Mouse (Mus musculus) hindbrain, embryonic 14.5 days (tissue): ENCODE results near the gene Sik3. TPM values are rescaled to one million over a fixed set of nuclear protein-coding genes. Genes with fewer than 3 reads are reported as not detected.
"Not testable (repeated sequence)": the region's sequence is repeated elsewhere in the genome, so short reads cannot be mapped to it uniquely, and the experiment has no call there.

Experiments
- ATAC-seq: fragments of 200-750 bp; cut with Nextera tagmentation; 2 replicates; pipeline ENCODE4 v1.8.0; 2017; ENCODE audit warnings: moderate number of reproducible peaks, mild to moderate bottlenecking, moderate TSS enrichment, moderate library complexity; ENCODE audit not compliant: low FRiP score
- DNase-seq: peaks from one replicate; pipeline ENCODE4 v3.0.0-alpha.2; 2015; ENCODE audit warnings: low spot score
- H3K27ac ChIP-seq: fragments of 300-500 bp; sonication (generic); 2 replicates; pipeline ENCODE4 v1.5.1; 2014; ENCODE audit warnings: mild to moderate bottlenecking, moderate library complexity
- H3K27me3 ChIP-seq: fragments of 300-500 bp; sonication (generic); 2 replicates; pipeline ENCODE4 v1.6.1; 2014; ENCODE audit warnings: mild to moderate bottlenecking, low read length, mixed read lengths; ENCODE audit not compliant: control insufficient read depth, insufficient read depth
- H3K36me3 ChIP-seq: fragments of 300-500 bp; sonication (generic); replicated peaks from 2 replicates; pipeline ENCODE4 v1.6.1; 2014; ENCODE audit not compliant: control insufficient read depth, insufficient read depth
- H3K4me1 ChIP-seq: fragments of 300-500 bp; sonication (generic); replicated peaks from 2 replicates; pipeline ENCODE4 v1.6.1; 2014; ENCODE audit warnings: antibody characterized with exemption, low read length, mixed read lengths; ENCODE audit not compliant: control insufficient read depth, insufficient read depth
- H3K4me2 ChIP-seq: fragments of 300-500 bp; sonication (generic); replicated peaks from 2 replicates; pipeline ENCODE4 v1.6.1; 2014; ENCODE audit warnings: mild to moderate bottlenecking, moderate library complexity
- H3K4me3 ChIP-seq: fragments of 300-500 bp; sonication (generic); replicated peaks from 2 replicates; pipeline ENCODE4 v1.5.1; 2014; ENCODE audit warnings: mild to moderate bottlenecking, low read length
- H3K9ac ChIP-seq: fragments of 300-500 bp; sonication (generic); 2 replicates; pipeline ENCODE4 v1.6.1; 2014
- H3K9me3 ChIP-seq: fragments of 300-500 bp; sonication (generic); 2 replicates; pipeline ENCODE4 v1.6.1; 2016; ENCODE audit warnings: low read length; ENCODE audit not compliant: control insufficient read depth
- WGBS: fragments of 180-500 bp; shearing (Covaris S2); extraction: QIAGEN DNeasy Blood & Tissue Kit; methylation state at CpG from one replicate; pipeline ENCODE4 v1.1.7; 2014; 5-methylcytosine and 5-hydroxymethylcytosine counted together
- polyA plus RNA-seq: library from polyadenylated mRNA; unstranded; fragments of >200 nt; fragmentation: Nextera tagmentation; extraction: Ambion mirVana; gene quantifications from 2 replicates; pipeline ENCODE4 v1.2.1, GENCODE M21; 2014

Gene Sik3
- polyA plus RNA-seq, 1 experiment from 2014 or later, result 11.0 TPM

- H3K4me1 ChIP-seq, H3K9ac ChIP-seq, DNase-seq, H3K4me3 ChIP-seq, H3K27ac ChIP-seq, H3K4me2 ChIP-seq, H3K27me3 ChIP-seq, ATAC-seq, H3K9me3 ChIP-seq, H3K36me3 ChIP-seq: not testable (repeated sequence)
- WGBS, result 96% methylated on average over 7 of the region's 8 CpGs
These were observed 143.2 kb downstream of the Sik3 start for GRCm38 (mm10) chr9:46155818-46156217.

DNA sequence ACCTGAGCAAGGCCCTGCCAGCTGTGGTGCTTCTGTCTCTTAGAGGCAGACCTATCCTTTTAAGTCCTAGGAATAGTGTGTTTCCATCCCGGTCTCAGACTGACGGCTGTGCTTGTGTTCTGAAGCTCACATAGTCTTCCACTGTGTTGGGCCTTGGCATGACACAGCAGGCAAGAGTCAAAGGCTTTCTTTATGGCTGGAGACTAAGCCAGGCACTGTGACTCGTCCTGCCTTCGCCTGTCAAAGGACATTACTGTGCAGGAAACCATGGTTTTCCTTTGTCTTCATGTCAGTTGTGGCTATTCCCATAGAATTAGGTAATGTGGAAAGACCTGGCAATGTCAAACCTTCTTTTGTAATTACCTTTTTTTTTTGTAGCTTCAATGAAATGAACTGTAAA is 144.1 kb downstream of the Sik3 start:
- Histone ChIP-seq H3K9ac (no peak overlapping the region), H3K27me3 (no peaks in the 10 kb centered on the region), H3K36me3 (no peaks in the 10 kb centered on the region), H3K4me2 (no peak overlapping the region), H3K4me1 (no peaks in the 10 kb centered on the region; the same call in 1 of the 2 replicates), H3K9me3 (no peaks in the 10 kb centered on the region), H3K27ac (no peak overlapping the region), H3K4me3 (no peak overlapping the region)
- DNase-seq (no peak), ATAC-seq (peak; percentile 46; the same call in 1 of the 2 replicates)
- 30% methylated on average over 4 of the region's 4 CpGs for WGBS

GRCm38 (mm10) chr9:46158273-46158813 is 145.7 kb downstream of the Sik3 start:
- WGBS, result 76% methylated on average over 4 of the region's 4 CpGs
- no peaks in the 10 kb centered on the region for H3K4me1 ChIP-seq
- H3K9ac ChIP-seq, result no peak overlapping the region
- H3K27me3 ChIP-seq, result no peaks in the 10 kb centered on the region
- DNase-seq (no peak), ATAC-seq (no peak)
- H3K4me2 ChIP-seq, result no peak overlapping the region
- H3K4me3 ChIP-seq, result no peak overlapping the region
- no peaks in the 10 kb centered on the region for H3K36me3 ChIP-seq
- H3K9me3 ChIP-seq, result no peaks in the 10 kb centered on the region
- H3K27ac ChIP-seq, result no peak overlapping the region

- Histone ChIP-seq H3K4me2 (no peak overlapping the region), H3K36me3 (no peaks in the 10 kb centered on the region), H3K4me1 (no peaks in the 10 kb centered on the region), H3K27me3 (no peaks in the 10 kb centered on the region), H3K9ac (no peak overlapping the region), H3K4me3 (no peak overlapping the region), H3K27ac (no peak overlapping the region), H3K9me3 (no peaks in the 10 kb centered on the region)
- DNase-seq (no peak), ATAC-seq (no peak)
- 88% methylated on average over 8 of the region's 8 CpGs for WGBS
These were observed 150.8 kb downstream of the Sik3 start for GRCm38 (mm10) chr9:46163430-46163829.

DNA sequence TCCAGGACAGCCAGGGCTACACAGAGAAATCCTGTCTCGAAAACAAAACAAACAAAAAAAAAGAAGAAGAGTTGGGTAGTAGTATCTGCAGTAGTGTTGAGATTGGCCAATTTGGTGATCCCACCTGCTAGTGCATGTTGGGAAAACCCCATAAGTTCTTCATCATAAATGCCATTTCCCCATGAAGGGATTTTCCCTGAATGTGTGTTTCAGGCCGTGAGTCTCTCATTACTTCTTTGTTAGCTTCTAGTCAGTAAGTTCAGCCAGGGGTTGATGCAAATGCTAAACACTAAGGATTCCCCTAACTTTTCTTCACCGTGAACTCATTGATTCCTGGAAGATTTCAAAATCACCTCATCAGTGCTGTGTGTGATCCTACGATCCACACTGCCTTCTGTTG is 156.2 kb downstream of the Sik3 start:
- Histone ChIP-seq H3K27me3 (no peaks in the 10 kb centered on the region), H3K27ac (no peak overlapping the region), H3K4me1 (no peaks in the 10 kb centered on the region), H3K9me3 (no peaks in the 10 kb centered on the region), H3K4me2 (no peak overlapping the region), H3K9ac (no peak overlapping the region), H3K4me3 (no peak overlapping the region), H3K36me3 (no peaks in the 10 kb centered on the region)
- WGBS, result 88% methylated on average over 4 of the region's 4 CpGs
- DNase-seq (no peak), ATAC-seq (no peak)

DNA sequence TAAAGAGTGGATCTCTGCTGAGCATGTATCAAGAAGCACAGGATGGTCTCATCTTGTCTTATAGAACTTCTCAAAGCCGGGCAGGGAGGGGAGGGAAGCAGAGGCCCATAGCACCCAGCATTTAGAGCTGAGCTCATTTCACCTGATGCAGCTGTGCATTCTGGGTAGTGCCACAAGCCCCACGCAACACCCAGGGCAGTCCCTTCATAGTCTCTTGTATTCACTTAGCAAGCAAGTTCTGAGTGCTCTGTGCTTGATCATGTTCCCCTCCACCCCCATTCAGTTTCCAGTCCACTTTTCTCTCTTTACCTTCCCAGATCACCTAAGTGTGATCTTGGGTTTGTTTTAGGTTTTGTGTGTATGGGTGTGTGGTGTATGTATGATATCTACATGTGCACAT is 159.6 kb downstream of the Sik3 start:
- ATAC-seq (no peak), DNase-seq (no peak)
- no peak overlapping the region for H3K4me3 ChIP-seq
- no peak overlapping the region for H3K4me2 ChIP-seq
- H3K9me3 ChIP-seq, result no peaks in the 10 kb centered on the region
- no peaks in the 10 kb centered on the region for H3K36me3 ChIP-seq
- H3K27ac ChIP-seq, result no peak overlapping the region
- no peaks in the 10 kb centered on the region for H3K27me3 ChIP-seq
- no peak overlapping the region for H3K9ac ChIP-seq
- H3K4me1 ChIP-seq, result no peaks in the 10 kb centered on the region; the same call in 1 of the 2 replicates
- 83% methylated on average over 2 of the region's 2 CpGs for WGBS

DNA sequence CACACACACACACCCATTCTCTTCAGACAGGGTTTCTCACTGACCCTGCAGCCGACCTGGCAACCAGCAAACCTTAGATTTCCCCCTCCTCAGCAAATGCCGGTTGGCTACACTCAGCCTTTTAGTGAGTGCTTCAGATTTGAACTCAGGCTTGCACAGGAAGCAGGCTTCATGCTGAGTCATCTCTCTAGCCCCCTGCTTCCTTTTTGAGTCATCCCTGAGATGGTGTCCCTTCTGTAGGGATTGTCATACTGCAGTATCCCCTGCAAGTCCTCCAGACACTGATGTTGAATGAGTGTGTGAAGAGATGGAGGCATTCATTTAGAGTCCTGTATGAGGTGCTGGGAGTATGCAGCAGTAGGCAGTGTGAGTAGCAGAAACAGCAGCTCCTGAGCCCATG is 160.3 kb downstream of the Sik3 start:
- DNase-seq, result no peak
- Histone ChIP-seq H3K4me1 (no peaks in the 10 kb centered on the region; the same call in 1 of the 2 replicates), H3K27ac (no peak overlapping the region), H3K27me3 (no peaks in the 10 kb centered on the region), H3K9ac (no peak overlapping the region), H3K4me2 (no peak overlapping the region), H3K4me3 (no peak overlapping the region), H3K9me3 (no peaks in the 10 kb centered on the region), H3K36me3 (0 out of 2 replicates have a peak, but pooled peaks cover 2% of the 10 kb centered on the region)
- ATAC-seq, result no peak
- WGBS, result 49% methylated on average over 2 of the region's 2 CpGs

GRCm38 (mm10) chr9:46173919-46174318 is 161.3 kb downstream of the Sik3 start:
- no peaks in the 10 kb centered on the region for H3K27me3 ChIP-seq
- WGBS, result 93% methylated on average over 6 of the region's 6 CpGs
- no peaks in the 10 kb centered on the region for H3K9me3 ChIP-seq

DNA sequence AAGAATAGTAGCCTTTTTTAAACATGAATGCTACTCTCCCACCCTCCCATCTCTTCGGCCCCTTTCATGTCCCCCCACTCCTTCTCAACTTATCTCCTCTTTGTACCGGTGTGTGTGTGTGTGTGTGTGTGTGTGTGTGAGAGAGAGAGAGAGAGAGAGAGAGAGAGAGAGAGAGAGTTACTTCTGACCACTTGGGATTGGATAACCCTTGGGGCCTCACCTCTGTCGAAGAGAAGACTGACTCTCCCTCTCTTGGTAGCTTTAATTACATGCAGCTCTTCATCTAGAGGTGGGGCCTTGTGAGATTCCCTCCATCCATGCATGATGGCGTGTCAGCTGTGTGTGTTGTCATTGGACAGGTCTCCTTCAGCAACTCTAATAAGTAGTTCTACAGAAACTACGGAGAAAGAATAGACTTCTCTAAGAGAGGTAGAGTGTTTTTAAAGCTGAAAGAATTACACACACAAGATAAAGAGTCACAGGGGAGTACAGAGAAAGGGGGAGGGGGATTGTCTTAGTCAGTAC is 162.2 kb downstream of the Sik3 start:
- no peak overlapping the region for H3K9ac ChIP-seq
- H3K9me3 ChIP-seq, result no peaks in the 10 kb centered on the region
- H3K27ac ChIP-seq, result no peak overlapping the region
- H3K27me3 ChIP-seq, result no peaks in the 10 kb centered on the region
- ATAC-seq (no peak), DNase-seq (no peak)
- H3K4me1 ChIP-seq, result no peaks in the 10 kb centered on the region; the same call in 1 of the 2 replicates
- WGBS, result 84% methylated on average over 5 of the region's 5 CpGs
- H3K4me2 ChIP-seq, result no peak overlapping the region
- H3K36me3 ChIP-seq, result peaks cover 14% of the 10 kb centered on the region; the same call in 1 of the 2 replicates
- no peak overlapping the region for H3K4me3 ChIP-seq

More at GRCm38 (mm10) chr9:46173919-46174318, 161.3 kb downstream of the Sik3 start:
- no peaks in the 10 kb centered on the region; the same call in 1 of the 2 replicates for H3K4me1 ChIP-seq
- no peak overlapping the region for H3K4me2 ChIP-seq
- H3K27ac ChIP-seq, result no peak overlapping the region
- H3K4me3 ChIP-seq, result no peak overlapping the region
- H3K36me3 ChIP-seq, result peaks cover 12% of the 10 kb centered on the region; the same call in 1 of the 2 replicates
- no peak overlapping the region for H3K9ac ChIP-seq
- DNase-seq, result no peak
- no peak for ATAC-seq
